Mouse (Mus musculus) lung, embryonic 16.5 days (tissue): Measurements from ENCODE around the gene Herc1. TPM values are rescaled to one million over a fixed set of nuclear protein-coding genes. Genes with fewer than 3 reads are reported as not detected.

Experiments
- ATAC-seq: fragments of 200-750 bp; cut with Nextera tagmentation; 2 replicates; pipeline ENCODE4 v1.8.0; 2017; ENCODE audit warnings: low read depth, mild to moderate bottlenecking, moderate library complexity
- H3K27ac ChIP-seq: fragments of 300-500 bp; sonication (generic); 2 replicates; pipeline ENCODE4 v1.5.1; 2014; ENCODE audit warnings: mild to moderate bottlenecking, control low read depth, low read length
- H3K27me3 ChIP-seq: fragments of 300-500 bp; sonication (generic); 2 replicates; pipeline ENCODE4 v1.6.1; 2014; ENCODE audit warnings: low read depth, low read length, mixed read lengths; ENCODE audit not compliant: control insufficient read depth, insufficient read depth
- H3K36me3 ChIP-seq: fragments of 300-500 bp; sonication (generic); 2 replicates; pipeline ENCODE4 v1.6.1; 2014; ENCODE audit warnings: low read length; ENCODE audit not compliant: control insufficient read depth, insufficient read depth
- H3K4me1 ChIP-seq: fragments of 300-500 bp; sonication (generic); replicated peaks from 2 replicates; pipeline ENCODE4 v1.6.1; 2014; ENCODE audit warnings: low read length, mixed read lengths; ENCODE audit not compliant: control insufficient read depth, insufficient read depth
- H3K4me2 ChIP-seq: fragments of 300-500 bp; sonication (generic); 2 replicates; pipeline ENCODE4 v1.6.1; 2014; ENCODE audit warnings: low read depth, low read length, control low read depth
- H3K4me3 ChIP-seq: fragments of 300-500 bp; sonication (generic); 2 replicates; pipeline ENCODE4 v1.5.1; 2014; ENCODE audit warnings: mild to moderate bottlenecking, low read length, control low read depth
- H3K9ac ChIP-seq: fragments of 300-500 bp; sonication (generic); 2 replicates; pipeline ENCODE4 v1.6.1; 2014; ENCODE audit warnings: low read length, control low read depth
- H3K9me3 ChIP-seq: fragments of 300-500 bp; sonication (generic); 2 replicates; pipeline ENCODE4 v1.6.1; 2016; ENCODE audit warnings: low read length; ENCODE audit not compliant: control insufficient read depth
- WGBS: fragments of 180-500 bp; shearing (Covaris S2); extraction: QIAGEN DNeasy Blood & Tissue Kit; methylation state at CpG from one replicate; pipeline ENCODE4 v1.1.7; 2014; 5-methylcytosine and 5-hydroxymethylcytosine counted together
- polyA plus RNA-seq: library from polyadenylated mRNA; unstranded; fragments of >200 nt; fragmentation: Nextera tagmentation; extraction: Ambion mirVana; gene quantifications from 2 replicates; pipeline ENCODE4 v1.2.1, GENCODE M21; 2015

Herc1 gene
- polyA plus RNA-seq, 1 experiment from 2014 or later = 18.8 TPM

DNA sequence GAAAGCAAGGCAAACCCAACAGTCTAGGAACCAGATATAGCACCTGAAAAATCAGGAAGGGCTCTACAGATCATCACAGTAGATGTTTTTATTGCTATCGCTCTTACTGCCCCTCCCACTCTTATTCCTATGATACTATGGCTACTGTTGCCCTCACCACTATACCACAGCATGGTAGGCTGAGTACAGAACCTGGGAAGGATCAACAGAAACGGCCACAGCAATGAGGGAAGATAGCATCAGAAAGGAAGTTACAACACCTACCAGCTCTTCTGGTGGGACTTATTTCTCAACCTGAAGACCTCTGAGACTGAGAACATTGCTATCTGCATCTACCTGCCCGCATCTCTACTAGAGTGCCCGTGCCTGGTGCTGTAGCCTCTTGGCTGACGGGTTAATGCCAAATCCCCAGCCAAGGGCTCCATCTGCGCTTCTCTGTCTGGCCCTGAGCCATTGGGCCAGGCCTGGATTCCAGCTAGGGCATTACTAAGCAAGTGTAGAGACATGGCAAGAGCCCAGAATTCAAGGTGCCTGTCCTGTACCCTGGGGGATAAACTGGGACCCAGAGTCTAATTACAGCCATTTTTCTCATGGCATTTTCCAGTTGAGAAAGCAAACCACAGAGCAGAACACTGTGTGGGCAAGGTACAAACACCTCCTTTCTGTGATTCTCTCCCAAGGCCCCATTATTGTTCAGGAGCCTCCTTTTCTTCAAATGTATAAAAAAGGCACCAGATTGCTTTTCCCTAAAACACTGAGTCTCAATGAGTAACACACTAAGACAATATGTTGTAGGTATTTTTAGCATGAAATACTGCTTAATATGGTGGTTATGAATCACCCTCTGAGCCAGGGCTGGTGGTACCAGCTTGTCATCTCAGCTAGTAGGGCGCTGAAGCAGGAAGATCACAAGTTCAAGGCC is 28.0 kb upstream of the Herc1 start:
- H3K4me2 ChIP-seq = no peak overlapping the region
- H3K4me1 ChIP-seq = no peaks in the 10 kb centered on the region
- H3K36me3 ChIP-seq = no peaks in the 10 kb centered on the region
- no peak overlapping the region for H3K27ac ChIP-seq
- ATAC-seq = no peak
- H3K27me3 ChIP-seq = no peaks in the 10 kb centered on the region
- H3K4me3 ChIP-seq = no peak overlapping the region
- no peaks in the 10 kb centered on the region for H3K9me3 ChIP-seq
- H3K9ac ChIP-seq = no peak overlapping the region
- 77% methylated on average over 7 of the region's 7 CpGs for WGBS

GRCm38 (mm10) chr9:66326879-66327278 is 23.4 kb upstream of the Herc1 start:
- H3K36me3 ChIP-seq = no peaks in the 10 kb centered on the region
- H3K4me3 ChIP-seq = no peak overlapping the region
- ATAC-seq = no peak
- WGBS = 66% methylated on average over 2 of the region's 2 CpGs
- no peak overlapping the region for H3K4me2 ChIP-seq
- no peaks in the 10 kb centered on the region for H3K9me3 ChIP-seq
- no peak overlapping the region for H3K27ac ChIP-seq
- H3K27me3 ChIP-seq = no peaks in the 10 kb centered on the region
- no peaks in the 10 kb centered on the region for H3K4me1 ChIP-seq
- no peak overlapping the region for H3K9ac ChIP-seq

DNA sequence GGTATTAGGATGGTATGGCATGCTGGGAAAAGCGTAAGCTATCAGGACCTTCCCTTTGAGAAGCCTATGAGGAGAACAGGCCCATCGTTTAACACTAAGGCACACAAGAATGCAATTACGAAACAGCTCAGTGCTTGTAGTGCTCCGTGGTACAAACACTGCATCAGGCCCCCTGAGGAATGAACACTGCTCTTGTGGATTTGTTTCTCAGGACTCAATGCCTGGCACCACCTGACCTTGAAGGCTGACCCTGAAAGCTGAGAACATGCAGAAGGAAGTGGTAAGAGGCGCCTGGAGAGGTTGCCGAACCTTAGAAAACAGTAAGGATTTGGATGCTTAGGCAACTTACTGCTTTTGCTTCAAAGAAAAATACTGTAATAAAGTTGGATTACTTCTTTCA is 20.8 kb upstream of the Herc1 start:
- Histone ChIP-seq H3K27me3 (no peaks in the 10 kb centered on the region), H3K36me3 (no peaks in the 10 kb centered on the region), H3K9ac (no peak overlapping the region), H3K4me1 (no peaks in the 10 kb centered on the region), H3K4me3 (no peak overlapping the region), H3K4me2 (no peak overlapping the region), H3K27ac (no peak overlapping the region), H3K9me3 (no peaks in the 10 kb centered on the region)
- WGBS = 46% methylated on average over 6 of the region's 6 CpGs
- no peak for ATAC-seq

DNA sequence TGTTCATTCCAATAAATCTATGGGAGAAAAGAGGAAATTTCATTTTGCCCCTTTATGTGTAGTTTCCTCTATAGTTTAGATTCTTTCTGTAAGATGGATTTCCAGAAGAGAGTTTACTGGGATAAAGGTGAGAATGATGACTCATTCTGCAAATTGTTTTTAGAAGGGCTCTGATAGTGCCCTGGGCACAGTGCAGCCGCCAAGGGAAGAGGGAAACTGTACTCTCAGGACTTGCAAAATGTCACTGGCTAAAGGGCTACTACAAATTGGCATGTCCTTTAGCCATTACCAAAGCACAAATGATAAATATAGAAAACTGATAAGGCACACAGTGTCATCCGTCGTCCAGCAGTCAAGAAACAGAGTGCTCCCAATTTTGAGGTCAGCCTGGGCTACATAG is 19.8 kb upstream of the Herc1 start:
- Histone ChIP-seq H3K4me3 (no peak overlapping the region), H3K27ac (no peak overlapping the region), H3K4me2 (no peak overlapping the region), H3K4me1 (no peaks in the 10 kb centered on the region), H3K36me3 (no peaks in the 10 kb centered on the region), H3K9ac (no peak overlapping the region), H3K27me3 (no peaks in the 10 kb centered on the region), H3K9me3 (no peaks in the 10 kb centered on the region)
- 47% methylated on average over 3 of the region's 3 CpGs for WGBS
- ATAC-seq = no peak

DNA sequence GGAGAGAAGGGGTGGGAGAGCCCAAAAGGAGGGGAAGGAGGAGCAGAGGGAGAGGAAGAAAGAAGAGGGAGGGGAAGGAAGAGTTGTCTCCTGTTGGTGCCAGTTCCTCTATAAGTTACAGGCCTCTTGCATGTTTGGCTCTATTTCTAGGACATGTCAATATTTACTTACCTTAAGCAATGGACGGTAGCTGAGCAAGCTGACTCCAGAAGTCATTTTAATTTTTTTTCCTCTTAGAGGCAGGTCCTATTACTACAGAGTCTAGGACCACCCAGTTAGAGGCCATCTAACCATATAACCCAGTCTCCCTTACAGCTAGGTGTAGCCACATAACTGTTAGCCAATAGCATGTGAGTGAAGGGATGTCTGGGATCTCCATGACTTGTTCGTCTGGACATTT is 18.7 kb upstream of the Herc1 start:
- Histone ChIP-seq H3K4me3 (no peak overlapping the region), H3K27me3 (no peaks in the 10 kb centered on the region), H3K9ac (no peak overlapping the region), H3K36me3 (no peaks in the 10 kb centered on the region), H3K27ac (no peak overlapping the region), H3K9me3 (no peaks in the 10 kb centered on the region), H3K4me2 (no peak overlapping the region), H3K4me1 (no peaks in the 10 kb centered on the region)
- 58% methylated on average over 2 of the region's 2 CpGs for WGBS
- ATAC-seq = peak; percentile 45

- no peak overlapping the region for H3K9ac ChIP-seq
- WGBS = 55% methylated on average over 2 of the region's 2 CpGs
- no peak overlapping the region for H3K27ac ChIP-seq
- H3K9me3 ChIP-seq = no peaks in the 10 kb centered on the region
- no peaks in the 10 kb centered on the region for H3K36me3 ChIP-seq
- H3K27me3 ChIP-seq = no peaks in the 10 kb centered on the region
- ATAC-seq = peak; percentile 64
- no peak overlapping the region for H3K4me3 ChIP-seq
- H3K4me2 ChIP-seq = no peak overlapping the region
- H3K4me1 ChIP-seq = no peaks in the 10 kb centered on the region
Observed at GRCm38 (mm10) chr9:66332393-66332792, 17.9 kb upstream of the Herc1 start.

GRCm38 (mm10) chr9:66337280-66337679 is 13.0 kb upstream of the Herc1 start:
- H3K4me1 ChIP-seq = 0 out of 2 replicates have a peak, but pooled peaks cover 2% of the 10 kb centered on the region
- H3K9me3 ChIP-seq = no peaks in the 10 kb centered on the region
- no peaks in the 10 kb centered on the region for H3K36me3 ChIP-seq
- H3K4me3 ChIP-seq = no peak overlapping the region
- no peak for ATAC-seq
- no peak overlapping the region for H3K27ac ChIP-seq
- H3K9ac ChIP-seq = no peak overlapping the region
- H3K4me2 ChIP-seq = no peak overlapping the region
- H3K27me3 ChIP-seq = no peaks in the 10 kb centered on the region

- peak; percentile 92 for ATAC-seq
- no peak overlapping the region for H3K9ac ChIP-seq
- no peak overlapping the region for H3K27ac ChIP-seq
- no peak overlapping the region for H3K4me3 ChIP-seq
- H3K27me3 ChIP-seq = no peaks in the 10 kb centered on the region
- no peak overlapping the region for H3K4me2 ChIP-seq
- WGBS = 35% methylated on average over 3 of the region's 3 CpGs
- H3K36me3 ChIP-seq = no peaks in the 10 kb centered on the region
- no peaks in the 10 kb centered on the region for H3K9me3 ChIP-seq
- 0 out of 2 replicates have a peak, but pooled peaks cover 2% of the 10 kb centered on the region for H3K4me1 ChIP-seq
Observed at GRCm38 (mm10) chr9:66338005-66338782, 12.1 kb upstream of the Herc1 start.

- ATAC-seq = no peak
Observed at GRCm38 (mm10) chr9:66339714-66340113, 10.5 kb upstream of the Herc1 start.

More at GRCm38 (mm10) chr9:66339714-66340113, 10.5 kb upstream of the Herc1 start:
- Histone ChIP-seq H3K4me1 (0 out of 2 replicates have a peak, but pooled peaks cover 2% of the 10 kb centered on the region), H3K4me3 (no peak overlapping the region), H3K27ac (no peak overlapping the region), H3K9me3 (no peaks in the 10 kb centered on the region), H3K36me3 (no peaks in the 10 kb centered on the region), H3K4me2 (no peak overlapping the region), H3K27me3 (no peaks in the 10 kb centered on the region), H3K9ac (no peak overlapping the region)
- whole genome bisulfite sequencing = 62% methylated on average over 1 of the region's 1 CpGs
